In the genomic region with DNA sequence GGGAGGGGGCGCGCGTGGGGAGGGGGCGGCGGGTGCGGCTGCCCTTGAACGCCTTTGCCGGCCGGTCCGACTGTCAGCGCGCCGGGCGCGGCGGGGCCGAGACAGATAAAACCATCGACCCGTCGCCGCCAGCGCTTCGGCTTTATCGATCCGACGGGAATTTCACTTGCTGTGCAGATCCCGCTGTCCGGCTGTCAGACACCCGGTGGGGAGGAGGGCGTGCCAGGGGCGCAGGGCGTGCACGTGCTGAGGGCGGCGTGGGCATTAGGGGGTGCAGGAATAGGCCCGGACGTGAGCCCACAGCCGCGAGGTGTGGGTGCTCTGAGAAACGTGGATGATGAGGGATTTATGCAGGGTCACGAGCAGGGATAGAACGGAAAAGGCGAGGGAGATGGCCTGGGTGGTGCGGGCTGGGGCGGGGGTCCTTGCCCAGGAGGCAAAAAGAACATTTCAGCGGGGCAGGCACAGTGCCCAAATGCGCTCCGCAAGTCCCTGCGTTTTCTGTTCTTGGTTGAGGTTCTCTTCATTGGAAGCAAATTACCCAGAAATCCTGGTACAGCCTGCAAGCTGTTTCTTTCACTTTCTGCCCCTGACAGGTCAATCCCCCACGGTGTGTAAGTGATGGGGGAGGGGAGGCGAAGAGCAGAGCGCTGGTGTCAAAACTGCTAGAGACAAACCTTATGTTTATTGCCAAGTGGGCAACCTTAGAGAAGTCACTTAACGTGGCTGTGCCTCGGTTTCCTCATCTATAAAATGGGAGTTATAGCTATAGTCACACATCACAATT, we compare ENCODE assay signal across 9 mouse cellular contexts. TPM values are rescaled to one million over a fixed set of nuclear protein-coding genes. Genes with fewer than 3 reads are reported as not detected.
DNase-seq lines count a peak whose midpoint lies in the region; ATAC-seq and TF ChIP-seq lines count a peak whose summit lies in the region.
"Had no signal": no experiment of that assay in that cellular context is flagged by ENCODE, and none has a peak within 500 bp of the region (broad histone marks: within the 10 kb centered on the region; RNA-seq: fewer than 3 reads in every experiment).

No protein-coding gene starts in this region.

- peaks cover 18% of the 10 kb centered on the region for H3K4me1 ChIP-seq in heart, embryonic 13.5 days
- H3K4me1 ChIP-seq in cortical plate, adult 2 months (ENCODE audit: control insufficient read depth, insufficient read depth, low read length) = no peaks in the 10 kb centered on the region
- H3K4me1 ChIP-seq in hindbrain, postnatal 0 days (ENCODE audit: insufficient read depth, low read length) = peaks cover 9% of the 10 kb centered on the region; the same call in 1 of the 2 replicates
- peaks cover 7% of the 10 kb centered on the region; the same call in 1 of the 2 replicates for H3K4me1 ChIP-seq in midbrain, embryonic 16.5 days (ENCODE audit: control insufficient read depth, insufficient read depth, low read length)

- no peak for ATAC-seq in heart, embryonic 13.5 days (ENCODE audit: extremely low read depth, insufficient number of reproducible peaks, low FRiP score, low TSS enrichment)
- ATAC-seq in hindbrain, postnatal 0 days = peak; percentile 21; the same call in 1 of the 2 replicates
- ATAC-seq in midbrain, embryonic 16.5 days = no peak
- ATAC-seq: Patski had no signal

- H3K27ac ChIP-seq in heart, embryonic 13.5 days (replicated peaks) = no peak overlapping the region
- H3K27ac ChIP-seq in cortical plate, adult 2 months (ENCODE audit: insufficient read depth, low read length) = no peak overlapping the region
- no peak overlapping the region for H3K27ac ChIP-seq in hindbrain, postnatal 0 days
- no peak overlapping the region for H3K27ac ChIP-seq in midbrain, embryonic 16.5 days (ENCODE audit: low read length)

- no peaks in the 10 kb centered on the region for H3K36me3 ChIP-seq in heart, embryonic 13.5 days
- H3K36me3 ChIP-seq in hindbrain, postnatal 0 days (ENCODE audit: insufficient read depth, low read length) = no peaks in the 10 kb centered on the region
- no peaks in the 10 kb centered on the region for H3K36me3 ChIP-seq in midbrain, embryonic 16.5 days (ENCODE audit: control insufficient read depth, insufficient read depth, low read length)

- peak overlapping the region; percentile 83 for H3K9ac ChIP-seq in heart, embryonic 13.5 days
- H3K9ac ChIP-seq in hindbrain, postnatal 0 days (replicated peaks; ENCODE audit: low read length) = peak overlapping the region; percentile 55
- H3K9ac ChIP-seq in midbrain, embryonic 16.5 days (ENCODE audit: low read depth, low read length) = peak overlapping the region; percentile 48

- DNase-seq in heart, adult 18-20 months = no peak
- DNase-seq in hindbrain, postnatal 0 days (ENCODE audit: low spot score) = no peak
- DNase-seq in thymus, postnatal 10 days (ENCODE audit: low spot score in 2 of 2) = no peak
- DNase-seq in ovary, adult 18-20 months (ENCODE audit: low spot score) = no peak
- DNase-seq in left cerebral cortex, adult 8-10 months (ENCODE audit: low spot score in 2 of 2) = no peak

- no peak for TF ChIP-seq CTCF in cortical plate, adult 2 months (IDR thresholded peaks at IDR 0.05; ENCODE audit: extremely low read depth, insufficient read depth, low read length)
- TF ChIP-seq CTCF in hindbrain, postnatal 0 days (IDR thresholded peaks at IDR 0.05; ENCODE audit: low read depth) = no peak

- TF ChIP-seq POLR2A in cortical plate, adult 2 months (IDR thresholded peaks at IDR 0.05; ENCODE audit: extremely low read depth, insufficient read depth, low read length) = no peak

- peak overlapping the region; percentile 61 for H3K4me3 ChIP-seq in heart, embryonic 13.5 days
- peak overlapping the region; percentile 6 for H3K4me3 ChIP-seq in cortical plate, adult 2 months (ENCODE audit: insufficient read depth, low read length)
- H3K4me3 ChIP-seq in hindbrain, postnatal 0 days (ENCODE audit: low read length) = peak overlapping the region; percentile 43
- peak overlapping the region; percentile 36 for H3K4me3 ChIP-seq in midbrain, embryonic 16.5 days (ENCODE audit: low read depth, low read length)

- WGBS in heart, embryonic 13.5 days = 3% methylated on average over 54 of the region's 54 CpGs
- 4% methylated on average over 54 of the region's 54 CpGs for WGBS in hindbrain, postnatal 0 days
- WGBS in midbrain, embryonic 16.5 days = 4% methylated on average over 41 of the region's 54 CpGs

- peaks cover 86% of the 10 kb centered on the region for H3K27me3 ChIP-seq in heart, embryonic 13.5 days (replicated peaks)
- peaks cover 32% of the 10 kb centered on the region for H3K27me3 ChIP-seq in hindbrain, postnatal 0 days (ENCODE audit: insufficient read depth, low read length)
- peaks cover 30% of the 10 kb centered on the region for H3K27me3 ChIP-seq in midbrain, embryonic 16.5 days (ENCODE audit: control insufficient read depth, insufficient read depth, low read depth, low read length)
- H3K27me3 ChIP-seq: Patski had no signal

- H3K4me2 ChIP-seq in heart, embryonic 13.5 days = peak overlapping the region; percentile 98
- peak overlapping the region; percentile 68 for H3K4me2 ChIP-seq in hindbrain, postnatal 0 days (ENCODE audit: low read depth, low read length)
- H3K4me2 ChIP-seq in midbrain, embryonic 16.5 days (ENCODE audit: low read length) = peak overlapping the region; percentile 65

- H3K9me3 ChIP-seq in heart, embryonic 13.5 days = no peaks in the 10 kb centered on the region
- H3K9me3 ChIP-seq in hindbrain, postnatal 0 days (ENCODE audit: low read length) = no peaks in the 10 kb centered on the region
- no peaks in the 10 kb centered on the region for H3K9me3 ChIP-seq in midbrain, embryonic 16.5 days (replicated peaks; ENCODE audit: control insufficient read depth, low read length, poor library complexity, severe bottlenecking)

RNA-seq across cellular contexts. Expression of gene Armh1, which starts 52.5 kb away (rescaled TPM):
- 0.35 and 0.51 TPM in 2 replicates for polyA plus RNA-seq in heart, embryonic 13.5 days (2015; fragmentation: Nextera tagmentation; extraction: Ambion mirVana)
- under 1 TPM in 1 of 2 experiments, not detected in 1; 0.15 TPM for total RNA-seq in heart, adult 18-20 months (2021)
- polyA plus RNA-seq in cortical plate, adult 2 months (2012; rRNA removed) = 0.38 and 0.67 TPM in 2 replicates
- total RNA-seq in hindbrain, postnatal 0 days (2014; rRNA removed) = 3.2 and 3.6 TPM in 2 replicates
- 2.6 and 3.0 TPM in 2 replicates for polyA plus RNA-seq in hindbrain, postnatal 0 days (2015; fragmentation: Nextera tagmentation; extraction: Ambion mirVana)
- polyA plus RNA-seq in midbrain, embryonic 16.5 days (2015; fragmentation: Nextera tagmentation; extraction: Ambion mirVana) = 1.6 and 3.1 TPM in 2 replicates
- total RNA-seq in left cerebral cortex, adult 8-10 months (2022) = under 1 TPM; 0.32 to 0.91 (median 0.43) TPM

RNA-seq across cellular contexts. Expression of gene Tmem53, which starts 52.7 kb away (rescaled TPM):
- polyA plus RNA-seq in heart, embryonic 13.5 days (2015; fragmentation: Nextera tagmentation; extraction: Ambion mirVana) = 25.0 and 28.5 TPM in 2 replicates
- 10 to 100 TPM; 24.8 to 35.7 TPM for total RNA-seq in heart, adult 18-20 months (2021)
- polyA plus RNA-seq in cortical plate, adult 2 months (2012; rRNA removed) = 4.8 and 6.1 TPM in 2 replicates
- 7.5 and 16.5 TPM in 2 replicates for total RNA-seq in hindbrain, postnatal 0 days (2014; rRNA removed)
- polyA plus RNA-seq in hindbrain, postnatal 0 days (2015; fragmentation: Nextera tagmentation; extraction: Ambion mirVana) = 14.0 and 14.5 TPM in 2 replicates
- 9.3 and 10.1 TPM in 2 replicates for polyA plus RNA-seq in midbrain, embryonic 16.5 days (2015; fragmentation: Nextera tagmentation; extraction: Ambion mirVana)
- total RNA-seq in left cerebral cortex, adult 8-10 months (2022) = 1 to 10 TPM; 5.4 to 6.8 (median 6.1) TPM

Comparison
In these comparisons a context has a peak if more than half of its experiments do, and no peak if none do; other contexts are left out.
1. H3K4me3 ChIP-seq: peak in every context shown above with its lines; median percentile 61 in heart, embryonic 13.5 days; 43 in hindbrain, postnatal 0 days; 36 in midbrain, embryonic 16.5 days; 6 in cortical plate, adult 2 months.